Mouse (Mus musculus): Measurements from ENCODE around the gene Gm5726. TPM values are rescaled to one million over a fixed set of nuclear protein-coding genes. Genes with fewer than 3 reads are reported as not detected.
"Not testable (repeated sequence)": the region's sequence is repeated elsewhere in the genome, so short reads cannot be mapped to it uniquely, and the experiment has no call there.

The Gm5726 gene
- polyA plus RNA-seq (2012), result not detected in 2 replicates

DNA sequence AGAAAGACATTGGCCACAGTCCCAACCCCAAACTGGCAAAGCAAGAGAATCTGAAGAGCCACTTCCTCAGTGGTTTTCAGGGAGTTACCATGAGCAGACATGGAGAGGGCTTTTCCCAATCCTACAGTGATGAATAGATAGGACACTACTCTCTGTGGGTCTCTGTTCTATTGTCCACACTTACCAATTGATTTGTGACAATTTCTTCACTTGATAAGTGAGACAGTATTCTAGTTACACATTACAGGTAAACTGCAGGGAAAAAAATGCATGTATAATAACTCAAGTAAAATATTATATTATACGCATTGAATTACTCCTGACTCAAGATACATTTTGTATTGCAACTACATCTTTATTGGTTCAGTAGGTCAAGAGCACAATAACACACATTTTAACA lies at the start of gene Gm5726:
Gm5726 (minus strand) TSS at position 101 of the 400 bp plus-strand sequence.
- H3K27me3 ChIP-seq (ENCODE audit: control insufficient read depth); H3K4me1 ChIP-seq (ENCODE audit: control insufficient read depth); H3K4me3 ChIP-seq (replicated peaks); H3K36me3 ChIP-seq (ENCODE audit: control insufficient read depth); H3K9me3 ChIP-seq (ENCODE audit: control insufficient read depth, low read length): not testable (repeated sequence)

- not testable (repeated sequence) for H3K9me3 ChIP-seq (ENCODE audit: control insufficient read depth, low read length); H3K27me3 ChIP-seq (ENCODE audit: control insufficient read depth); H3K36me3 ChIP-seq (ENCODE audit: control insufficient read depth); H3K4me1 ChIP-seq (ENCODE audit: control insufficient read depth); H3K4me3 ChIP-seq (replicated peaks)
Observed at GRCm38 (mm10) chr7:20576141-20576540, 30.6 kb upstream of the Gm5726 start, which contains the start of gene Gm4141. Gene Gm4141, minus strand, starts transcription at chr7:20576241.

GRCm38 (mm10) chr7:20533537-20533936 lies 12.0 kb downstream of the Gm5726 start, which contains the start of gene Vmn1r104:
Gene Vmn1r104, plus strand, starts transcription at chr7:20533837.
- H3K27me3 ChIP-seq (ENCODE audit: control insufficient read depth); H3K36me3 ChIP-seq (ENCODE audit: control insufficient read depth); H3K4me1 ChIP-seq (ENCODE audit: control insufficient read depth); H3K9me3 ChIP-seq (ENCODE audit: control insufficient read depth, low read length); H3K4me3 ChIP-seq (replicated peaks): not testable (repeated sequence)

- H3K4me3 ChIP-seq (replicated peaks); H3K9me3 ChIP-seq (ENCODE audit: control insufficient read depth, low read length); H3K4me1 ChIP-seq (ENCODE audit: control insufficient read depth); H3K27me3 ChIP-seq (ENCODE audit: control insufficient read depth); H3K36me3 ChIP-seq (ENCODE audit: control insufficient read depth): not testable (repeated sequence)
Observed at GRCm38 (mm10) chr7:20510434-20510833, 35.1 kb downstream of the Gm5726 start, which contains the start of gene Vmn1r103. Gene Vmn1r103, minus strand, starts transcription at chr7:20510534.

Other genes starting within 250 kb of the Gm5726 start
- gene Gm4133, start 211.7 kb downstream of the Gm5726 start, polyA plus RNA-seq (2012), result not detected in 2 replicates
- not detected in 2 replicates for gene Gm5728, start 170.3 kb downstream of the Gm5726 start, polyA plus RNA-seq (2012)
- gene Vmn1r100, start 127.8 kb downstream of the Gm5726 start, polyA plus RNA-seq (2012), result not detected in 2 replicates
- not detected in 2 replicates for gene Vmn1r101, start 103.2 kb downstream of the Gm5726 start, polyA plus RNA-seq (2012)
- not detected in 2 replicates for gene Gm10670, start 70.8 kb downstream of the Gm5726 start, polyA plus RNA-seq (2012)
- not detected in 2 replicates for gene Vmn1r103, start 35.2 kb downstream of the Gm5726 start, polyA plus RNA-seq (2012)
- not detected in 2 replicates for gene Vmn1r104, start 11.9 kb downstream of the Gm5726 start, polyA plus RNA-seq (2012)
- not detected in 2 replicates for gene Gm4141, start 30.5 kb upstream of the Gm5726 start, polyA plus RNA-seq (2012)
- not detected in 2 replicates for gene Gm4513, start 53.3 kb upstream of the Gm5726 start, polyA plus RNA-seq (2012)
- not detected in 2 replicates for gene Vmn1r107, start 123.2 kb upstream of the Gm5726 start, polyA plus RNA-seq (2012)
- not detected in 2 replicates for gene Vmn1r111, start 157.5 kb upstream of the Gm5726 start, polyA plus RNA-seq (2012)
- not detected in 2 replicates for gene Gm10668, start 184.9 kb upstream of the Gm5726 start, polyA plus RNA-seq (2012)
- gene Vmn1r112, start 225.4 kb upstream of the Gm5726 start, polyA plus RNA-seq (2012), result not detected in 2 replicates
- not detected in 2 replicates for gene Vmn1r113, start 241.5 kb upstream of the Gm5726 start, polyA plus RNA-seq (2012)

All from erythroblast, embryonic 14.5 days (primary cell).